Mouse (Mus musculus): ENCODE results near the gene Pard3b. TPM values are rescaled to one million over a fixed set of nuclear protein-coding genes. Genes with fewer than 3 reads are reported as not detected.

Pard3b gene
- polyA plus RNA-seq, 1 experiment: not detected

GRCm38 (mm10) chr1:62550546-62550945 lies 911.9 kb downstream of the Pard3b start:
- TF ChIP-seq GATA1 (IDR thresholded peaks at IDR 0.05; ENCODE audit: low read length): no peak

DNA sequence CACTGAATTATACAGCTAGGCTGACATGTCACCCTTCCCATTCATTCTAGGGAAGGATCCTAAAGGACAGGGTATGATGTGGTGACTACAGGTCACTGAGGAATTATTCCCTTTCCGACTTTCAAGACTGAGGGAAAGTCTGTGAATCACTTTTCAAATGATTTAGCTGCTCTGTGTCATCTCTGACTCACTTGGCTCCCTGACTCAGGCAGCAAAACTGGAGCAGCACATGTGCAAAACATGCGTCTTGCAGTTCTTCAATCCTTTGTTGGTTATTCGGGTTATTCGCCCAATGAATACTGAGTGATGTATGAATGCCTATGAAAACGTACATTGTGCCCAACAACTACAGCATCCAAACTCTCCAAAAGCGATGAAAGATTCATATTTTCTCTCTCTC lies 912.9 kb downstream of the Pard3b start:
- no peak for TF ChIP-seq GATA1 (IDR thresholded peaks at IDR 0.05; ENCODE audit: low read length)

DNA sequence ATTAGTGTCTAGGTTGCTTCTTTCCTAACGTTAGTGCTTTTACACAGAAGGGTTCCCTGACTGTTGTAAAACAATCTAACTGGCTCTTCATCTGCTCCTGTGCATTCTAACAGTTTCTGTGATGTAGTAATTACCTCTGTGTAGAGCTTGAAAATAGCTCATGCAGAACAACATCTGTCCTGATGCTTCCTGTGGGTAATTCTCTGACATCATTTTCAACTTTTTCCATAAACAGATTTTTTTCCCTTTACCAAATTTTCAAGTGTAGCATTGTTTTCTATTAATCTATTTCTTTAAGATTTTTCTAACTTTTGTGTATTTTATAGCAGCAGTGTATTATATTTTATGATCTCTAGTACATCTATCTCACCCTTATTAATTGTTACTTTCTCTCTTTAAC lies 917.2 kb downstream of the Pard3b start:
- TF ChIP-seq GATA1 (IDR thresholded peaks at IDR 0.05; ENCODE audit: low read length): no peak

DNA sequence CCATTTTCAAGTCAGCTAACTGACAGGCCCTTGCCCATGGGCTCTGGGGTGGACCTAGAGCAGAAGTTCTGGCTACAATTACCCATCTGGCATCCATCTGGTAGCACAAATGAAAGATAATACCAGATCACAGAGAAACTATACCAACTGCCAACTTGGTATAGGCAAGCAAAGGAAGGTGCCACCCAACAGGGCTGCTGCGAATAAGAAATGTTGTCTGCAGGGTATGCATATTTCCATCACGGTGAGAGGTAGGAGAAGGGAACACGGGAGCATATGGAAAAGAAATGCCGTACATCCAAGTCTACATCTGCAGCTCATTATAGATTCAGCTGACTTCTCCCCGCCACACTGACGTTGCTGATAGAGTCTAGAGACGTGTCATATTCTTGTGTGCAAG lies 924.4 kb downstream of the Pard3b start:
- TF ChIP-seq GATA1 (IDR thresholded peaks at IDR 0.05; ENCODE audit: low read length): no peak

DNA sequence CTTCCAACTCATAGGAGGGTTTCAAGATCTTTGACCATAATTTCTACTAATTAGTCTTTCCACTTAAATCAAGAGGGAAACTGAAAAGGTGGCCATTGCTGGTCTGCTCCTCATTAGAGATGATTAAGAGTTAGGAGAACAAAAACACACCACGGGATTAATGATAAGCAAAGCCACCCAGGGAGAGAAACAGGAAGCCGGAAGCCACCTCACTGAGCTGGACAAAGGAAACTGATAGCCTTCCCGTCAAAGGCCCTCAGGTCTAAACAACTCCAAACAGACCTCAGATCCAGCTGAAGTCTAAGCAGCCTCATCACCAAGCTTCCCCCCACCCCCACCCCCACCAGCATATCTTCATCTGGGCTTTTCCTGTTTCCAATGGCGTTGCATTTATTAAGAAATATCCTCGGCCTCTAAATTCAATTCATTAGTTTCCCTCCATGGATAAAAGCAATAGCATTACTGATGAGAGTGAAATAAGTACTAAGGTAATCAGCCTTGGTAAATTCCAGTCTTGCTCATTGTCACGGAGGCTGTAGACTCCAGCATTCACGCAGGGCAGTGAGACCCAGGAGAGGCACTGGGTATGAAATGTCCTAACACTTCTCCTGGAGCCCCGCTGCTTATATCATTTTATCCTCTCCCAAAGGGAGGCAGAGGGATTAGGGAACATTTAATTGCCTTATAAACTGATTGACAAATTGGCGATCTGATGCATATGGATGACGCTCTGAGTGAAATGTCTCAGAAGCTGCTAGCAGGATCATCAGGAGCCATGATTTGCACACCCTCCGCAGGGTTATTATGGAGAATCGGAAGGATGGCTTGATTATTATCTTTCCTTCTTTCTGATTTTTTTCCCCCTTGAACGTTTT lies 925.9 kb downstream of the Pard3b start:
- TF ChIP-seq GATA1 (IDR thresholded peaks at IDR 0.05; ENCODE audit: low read length): no peak

DNA sequence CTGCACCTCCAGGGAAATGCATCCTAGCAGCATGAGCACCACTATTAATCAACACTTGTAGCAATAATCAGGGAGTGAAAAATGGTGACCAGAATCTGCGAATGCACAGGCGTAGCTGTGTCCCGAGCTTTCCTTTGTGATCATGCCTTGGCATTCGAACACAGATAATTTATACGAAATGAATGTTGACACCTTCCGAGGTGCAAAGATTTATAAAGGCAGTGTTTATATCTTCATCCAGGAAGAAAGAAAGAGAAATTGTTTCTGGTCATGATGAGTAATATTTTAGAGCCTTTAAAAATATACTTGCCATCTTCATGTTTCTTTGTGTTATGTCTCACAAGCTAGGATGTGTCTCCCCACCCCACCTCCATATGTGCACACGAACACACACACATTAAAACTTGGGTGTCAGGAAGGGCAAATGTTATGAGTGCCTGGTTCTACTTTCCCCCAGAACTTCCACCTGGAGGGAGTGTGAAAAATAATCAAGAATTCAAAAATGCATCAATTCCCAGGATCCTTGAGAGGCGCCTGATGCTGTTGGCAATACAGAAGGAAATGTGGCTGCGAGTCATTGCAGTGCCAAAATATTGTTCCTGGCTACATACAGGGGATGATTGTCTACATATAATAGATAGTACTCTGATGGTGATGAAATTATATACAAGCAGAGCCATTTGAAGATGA lies 926.6 kb downstream of the Pard3b start:
- TF ChIP-seq GATA1 (IDR thresholded peaks at IDR 0.05; ENCODE audit: low read length): no peak

- TF ChIP-seq GATA1 (IDR thresholded peaks at IDR 0.05; ENCODE audit: low read length): no peak
Measured at GRCm38 (mm10) chr1:62566596-62566995, 928.0 kb downstream of the Pard3b start.

- no peak for TF ChIP-seq GATA1 (IDR thresholded peaks at IDR 0.05; ENCODE audit: low read length)
Measured at GRCm38 (mm10) chr1:62576939-62577590, 938.4 kb downstream of the Pard3b start.

DNA sequence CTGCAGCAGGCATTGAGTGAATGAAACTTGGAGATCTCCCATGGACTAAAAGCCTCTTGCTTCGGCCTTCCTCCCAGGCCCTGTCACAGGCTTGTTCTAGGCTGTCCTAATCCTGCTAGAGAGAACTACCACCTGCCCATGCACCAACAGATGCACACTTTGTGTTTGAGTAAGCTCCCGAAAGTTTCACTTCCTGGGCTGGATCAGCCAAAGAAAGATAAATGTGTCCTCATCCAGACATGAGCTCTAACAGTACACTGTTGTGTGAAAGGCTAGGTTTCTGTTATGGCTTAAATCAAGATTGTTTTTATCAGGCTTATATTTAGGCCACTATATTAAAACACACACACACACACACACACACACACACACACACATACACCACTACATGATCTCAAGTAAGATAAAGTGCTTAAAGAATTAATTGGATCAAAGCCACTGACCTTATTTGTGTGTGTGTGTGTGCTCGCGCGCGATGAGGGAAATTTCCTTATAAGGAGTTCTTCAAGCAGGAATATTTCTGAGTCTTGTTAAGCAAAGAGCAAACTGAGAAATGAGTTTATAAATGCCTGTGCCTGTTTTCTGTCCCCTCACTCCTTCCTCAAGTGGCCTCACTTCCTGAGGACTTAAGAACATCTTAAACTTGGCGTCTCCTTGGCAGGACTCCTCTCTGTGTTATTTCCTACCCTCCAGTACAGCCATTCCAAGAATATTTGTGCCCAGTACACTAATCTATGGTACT lies 940.6 kb downstream of the Pard3b start:
- TF ChIP-seq GATA1 (IDR thresholded peaks at IDR 0.05; ENCODE audit: low read length): no peak

DNA sequence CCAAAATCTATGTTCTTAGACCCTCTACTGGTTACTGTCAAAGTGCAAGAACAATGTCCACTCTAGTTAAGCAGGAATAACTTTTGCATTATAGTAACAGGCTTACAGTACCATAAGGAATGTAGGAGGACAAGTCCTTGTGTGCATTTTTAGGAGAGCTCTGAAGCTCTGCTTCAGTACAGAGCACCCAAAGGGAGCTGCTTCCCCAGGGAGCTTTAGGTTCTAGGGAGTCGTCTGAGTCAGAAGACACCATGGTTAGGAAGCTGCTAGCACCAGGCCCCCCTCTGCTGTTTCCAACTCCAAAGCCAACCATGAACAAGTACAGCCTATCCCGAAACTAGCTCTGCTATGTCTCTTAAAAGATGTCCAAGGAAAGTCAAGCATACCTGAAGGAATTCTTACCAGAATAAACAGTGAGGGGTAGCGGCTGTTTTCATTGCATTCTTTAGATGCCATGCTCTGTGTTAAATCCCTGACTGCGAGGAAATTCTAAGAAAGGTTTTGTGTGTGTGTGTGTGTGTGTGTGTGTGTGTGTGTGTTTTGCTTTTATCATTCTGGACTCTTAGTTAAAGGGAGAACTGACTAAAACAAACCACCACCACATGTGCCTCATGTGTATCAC lies 941.8 kb downstream of the Pard3b start:
- no peak for TF ChIP-seq GATA1 (IDR thresholded peaks at IDR 0.05; ENCODE audit: low read length)

DNA sequence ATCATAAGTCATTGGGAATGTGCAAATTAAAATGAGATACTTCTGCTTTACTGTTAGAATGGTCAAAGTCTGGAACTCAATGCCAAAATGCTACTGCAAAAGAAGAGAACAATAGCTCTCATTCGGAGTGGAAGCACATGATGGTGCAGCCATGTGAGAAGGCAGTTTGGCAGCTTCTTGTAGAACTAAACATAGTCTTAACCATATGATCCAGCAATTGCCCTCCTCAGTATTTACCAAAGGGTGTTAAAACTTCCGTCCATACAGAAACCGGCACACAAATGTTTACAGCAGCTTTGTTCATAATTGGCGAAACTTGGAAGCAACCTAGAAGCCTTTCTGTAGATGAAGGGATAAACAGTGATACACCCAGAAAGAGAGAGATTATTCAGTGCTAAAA lies 943.9 kb downstream of the Pard3b start:
- no peak for TF ChIP-seq GATA1 (IDR thresholded peaks at IDR 0.05; ENCODE audit: low read length)

- TF ChIP-seq GATA1 (IDR thresholded peaks at IDR 0.05; ENCODE audit: low read length): no peak
Measured at GRCm38 (mm10) chr1:62587536-62587935, 948.9 kb downstream of the Pard3b start.

GRCm38 (mm10) chr1:62591296-62592031 lies 952.8 kb downstream of the Pard3b start:
- no peak for TF ChIP-seq GATA1 (IDR thresholded peaks at IDR 0.05; ENCODE audit: low read length)

DNA sequence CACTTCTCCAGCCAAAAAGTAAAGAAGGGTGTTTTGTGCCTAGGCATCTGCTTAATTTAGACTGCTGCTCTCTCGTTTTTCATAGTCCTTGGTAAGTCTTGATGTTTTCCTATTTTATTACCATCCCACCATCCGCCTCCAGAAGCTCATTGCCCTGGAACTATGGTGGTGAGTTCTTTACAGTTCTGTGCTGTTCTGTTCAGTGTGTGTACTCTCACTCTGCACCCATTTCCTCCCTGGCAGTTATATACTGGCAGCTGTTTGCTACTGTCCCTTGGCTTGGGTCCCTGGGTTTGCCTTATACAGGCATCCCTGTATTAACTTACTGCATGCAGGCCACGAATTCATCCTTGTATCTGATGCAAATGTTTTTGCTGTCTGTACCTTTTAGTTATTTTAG lies 956.8 kb downstream of the Pard3b start:
- no peak for TF ChIP-seq GATA1 (IDR thresholded peaks at IDR 0.05; ENCODE audit: low read length)

All from G1E-ER4 (cell line).